Mouse (Mus musculus): ENCODE results near the gene Tppp. TPM values are rescaled to one million over a fixed set of nuclear protein-coding genes. Genes with fewer than 3 reads are reported as not detected.
"Not testable (repeated sequence)": the region's sequence is repeated elsewhere in the genome, so short reads cannot be mapped to it uniquely, and the experiment has no call there.

The Tppp gene
- polyA plus RNA-seq, 1 experiment from 2014 or later: 2.0 TPM

- Histone ChIP-seq H3K27ac (ENCODE audit: low read depth) (no peak overlapping the region), H3K27me3 (replicated peaks; ENCODE audit: control insufficient read depth, insufficient read depth, low read length) (no peaks in the 10 kb centered on the region), H3K36me3 (ENCODE audit: control insufficient read depth, insufficient read depth, low read length) (no peaks in the 10 kb centered on the region), H3K4me2 (ENCODE audit: low read length) (no peak overlapping the region), H3K4me3 (ENCODE audit: low read depth, low read length) (no peak overlapping the region), H3K9ac (ENCODE audit: low read length) (no peak overlapping the region), H3K4me1 (replicated peaks; ENCODE audit: control insufficient read depth, insufficient read depth, low read length) (peaks cover 2% of the 10 kb centered on the region; the same call in 1 of the 2 replicates), H3K9me3 (ENCODE audit: control insufficient read depth, low read length) (no peaks in the 10 kb centered on the region)
- ATAC-seq (replicated peaks; ENCODE audit: low FRiP score, low TSS enrichment, low read depth): no peak
- no peak for DNase-seq (ENCODE audit: low spot score)
- 82% methylated on average over 1 of the region's 1 CpGs for WGBS
Observed at GRCm38 (mm10) chr13:74063340-74064050, 54.3 kb downstream of the Tppp start.

GRCm38 (mm10) chr13:74066576-74066975 is 57.4 kb downstream of the Tppp start:
- Histone ChIP-seq H3K9me3 (ENCODE audit: control insufficient read depth, low read length) (no peaks in the 10 kb centered on the region), H3K4me2 (ENCODE audit: low read length) (no peak overlapping the region), H3K36me3 (ENCODE audit: control insufficient read depth, insufficient read depth, low read length) (no peaks in the 10 kb centered on the region), H3K27ac (ENCODE audit: low read depth) (no peak overlapping the region), H3K4me3 (ENCODE audit: low read depth, low read length) (no peak overlapping the region), H3K9ac (ENCODE audit: low read length) (no peak overlapping the region), H3K27me3 (replicated peaks; ENCODE audit: control insufficient read depth, insufficient read depth, low read length) (no peaks in the 10 kb centered on the region), H3K4me1 (replicated peaks; ENCODE audit: control insufficient read depth, insufficient read depth, low read length) (no peaks in the 10 kb centered on the region)
- 87% methylated on average over 1 of the region's 1 CpGs for WGBS
- DNase-seq (ENCODE audit: low spot score) (no peak), ATAC-seq (replicated peaks; ENCODE audit: low FRiP score, low TSS enrichment, low read depth) (no peak)

- not testable (repeated sequence) for H3K9me3 ChIP-seq (ENCODE audit: control insufficient read depth, low read length); ATAC-seq (replicated peaks; ENCODE audit: low FRiP score, low TSS enrichment, low read depth); H3K4me2 ChIP-seq (ENCODE audit: low read length); H3K27ac ChIP-seq (ENCODE audit: low read depth); H3K27me3 ChIP-seq (replicated peaks; ENCODE audit: control insufficient read depth, insufficient read depth, low read length); H3K9ac ChIP-seq (ENCODE audit: low read length); DNase-seq (ENCODE audit: low spot score); H3K36me3 ChIP-seq (ENCODE audit: control insufficient read depth, insufficient read depth, low read length); H3K4me3 ChIP-seq (ENCODE audit: low read depth, low read length); H3K4me1 ChIP-seq (replicated peaks; ENCODE audit: control insufficient read depth, insufficient read depth, low read length)
- WGBS: 77% methylated on average over 1 of the region's 1 CpGs
Observed at GRCm38 (mm10) chr13:74071244-74071643, 62.0 kb downstream of the Tppp start.

- Histone ChIP-seq H3K36me3 (ENCODE audit: control insufficient read depth, insufficient read depth, low read length) (no peaks in the 10 kb centered on the region), H3K27ac (ENCODE audit: low read depth) (no peak overlapping the region), H3K9me3 (ENCODE audit: control insufficient read depth, low read length) (no peaks in the 10 kb centered on the region), H3K27me3 (replicated peaks; ENCODE audit: control insufficient read depth, insufficient read depth, low read length) (no peaks in the 10 kb centered on the region), H3K9ac (ENCODE audit: low read length) (no peak overlapping the region), H3K4me3 (ENCODE audit: low read depth, low read length) (no peak overlapping the region), H3K4me1 (replicated peaks; ENCODE audit: control insufficient read depth, insufficient read depth, low read length) (no peaks in the 10 kb centered on the region), H3K4me2 (ENCODE audit: low read length) (no peak overlapping the region)
- 77% methylated on average over 3 of the region's 3 CpGs for WGBS
- DNase-seq (ENCODE audit: low spot score) (no peak), ATAC-seq (replicated peaks; ENCODE audit: low FRiP score, low TSS enrichment, low read depth) (no peak)
Observed at GRCm38 (mm10) chr13:74071714-74072113, 62.5 kb downstream of the Tppp start.

- no peak overlapping the region for H3K27ac ChIP-seq (ENCODE audit: low read depth)
- 89% methylated on average over 7 of the region's 7 CpGs for WGBS
- no peak overlapping the region for H3K9ac ChIP-seq (ENCODE audit: low read length)
- DNase-seq (ENCODE audit: low spot score): no peak
- H3K9me3 ChIP-seq (ENCODE audit: control insufficient read depth, low read length): no peaks in the 10 kb centered on the region
- no peaks in the 10 kb centered on the region for H3K27me3 ChIP-seq (replicated peaks; ENCODE audit: control insufficient read depth, insufficient read depth, low read length)
- ATAC-seq (replicated peaks; ENCODE audit: low FRiP score, low TSS enrichment, low read depth): no peak
- no peaks in the 10 kb centered on the region for H3K36me3 ChIP-seq (ENCODE audit: control insufficient read depth, insufficient read depth, low read length)
- H3K4me1 ChIP-seq (replicated peaks; ENCODE audit: control insufficient read depth, insufficient read depth, low read length): no peaks in the 10 kb centered on the region
- no peak overlapping the region for H3K4me2 ChIP-seq (ENCODE audit: low read length)
- no peak overlapping the region for H3K4me3 ChIP-seq (ENCODE audit: low read depth, low read length)
Observed at GRCm38 (mm10) chr13:74073369-74073768, 64.2 kb downstream of the Tppp start.

Other genes starting within 250 kb of the Tppp start
- 3.9 and 4.2 TPM in 2 replicates for gene Nkd2, start 161.8 kb upstream of the Tppp start, polyA plus RNA-seq (2014; fragmentation: Nextera tagmentation; extraction: Ambion mirVana)
- gene Trip13, start 71.6 kb upstream of the Tppp start, polyA plus RNA-seq (2014; fragmentation: Nextera tagmentation; extraction: Ambion mirVana): 44.6 and 51.1 TPM in 2 replicates
- gene Brd9, start 71.6 kb upstream of the Tppp start, polyA plus RNA-seq (2014; fragmentation: Nextera tagmentation; extraction: Ambion mirVana): 44.4 and 51.4 TPM in 2 replicates
- not detected in 2 replicates for gene Zdhhc11, start 45.6 kb upstream of the Tppp start, polyA plus RNA-seq (2014; fragmentation: Nextera tagmentation; extraction: Ambion mirVana)
- gene Cep72, start 52.9 kb downstream of the Tppp start, polyA plus RNA-seq (2014; fragmentation: Nextera tagmentation; extraction: Ambion mirVana): 16.7 and 17.8 TPM in 2 replicates
- 0.11 and 0.47 TPM in 2 replicates for gene Slc9a3, start 112.0 kb downstream of the Tppp start, polyA plus RNA-seq (2014; fragmentation: Nextera tagmentation; extraction: Ambion mirVana)
- 75.7 and 76.8 TPM in 2 replicates for gene Exoc3, start 199.3 kb downstream of the Tppp start, polyA plus RNA-seq (2014; fragmentation: Nextera tagmentation; extraction: Ambion mirVana)